Mouse (Mus musculus) lung, postnatal 0 days (tissue): ENCODE results near the gene Slc22a18.

Experiments
- CTCF ChIP-seq: IDR thresholded peaks from 2 replicates; pipeline ENCODE4 v1.5.1; 2016; ENCODE audit warnings: antibody characterized with exemption, mild to moderate bottlenecking
- EP300 ChIP-seq: IDR thresholded peaks from 2 replicates; pipeline ENCODE4 v1.6.1; 2016; ENCODE audit warnings: antibody characterized with exemption, mild to moderate bottlenecking, control low read depth

- TF ChIP-seq CTCF (no peak), EP300 (no peak)
Observed at GRCm38 (mm10) chr7:143460874-143461273, 12.7 kb upstream of the Slc22a18 start, which contains the start of gene Cdkn1c.
